Mouse (Mus musculus): ENCODE results near the gene Olfr652. TPM values are rescaled to one million over a fixed set of nuclear protein-coding genes. Genes with fewer than 3 reads are reported as not detected.
A peak's percentile ranks its signal among the peaks of the same experiment; 100 is the strongest.

Olfr652 gene
- total RNA-seq (2017) = not detected in 3 replicates

- no peak for ATAC-seq (replicated peaks; ENCODE audit: insufficient number of reproducible peaks, low FRiP score, low TSS enrichment, poor library complexity, severe bottlenecking)
Observed at GRCm38 (mm10) chr7:104560601-104561000, at the start of gene Olfr652. Gene Olfr652 (plus strand): TSS chr7:104560901.

- ATAC-seq (replicated peaks; ENCODE audit: insufficient number of reproducible peaks, low FRiP score, low TSS enrichment, poor library complexity, severe bottlenecking) = no peak
Observed at GRCm38 (mm10) chr7:104549833-104550232, 10.9 kb upstream of the Olfr652 start, which contains the start of gene Olfr651. Gene Olfr651 (plus strand): TSS chr7:104550133.

- ATAC-seq (replicated peaks; ENCODE audit: insufficient number of reproducible peaks, low FRiP score, low TSS enrichment, poor library complexity, severe bottlenecking) = no peak
Observed at GRCm38 (mm10) chr7:104552700-104553099, 8.0 kb upstream of the Olfr652 start.

- ATAC-seq (replicated peaks; ENCODE audit: insufficient number of reproducible peaks, low FRiP score, low TSS enrichment, poor library complexity, severe bottlenecking) = no peak
Observed at GRCm38 (mm10) chr7:104577014-104577413, 16.3 kb downstream of the Olfr652 start, which contains the start of gene Olfr653. Gene Olfr653 (plus strand): TSS chr7:104577314.

GRCm38 (mm10) chr7:104580846-104581245 lies 20.1 kb downstream of the Olfr652 start:
- no peak for ATAC-seq (replicated peaks; ENCODE audit: insufficient number of reproducible peaks, low FRiP score, low TSS enrichment, poor library complexity, severe bottlenecking)

DNA sequence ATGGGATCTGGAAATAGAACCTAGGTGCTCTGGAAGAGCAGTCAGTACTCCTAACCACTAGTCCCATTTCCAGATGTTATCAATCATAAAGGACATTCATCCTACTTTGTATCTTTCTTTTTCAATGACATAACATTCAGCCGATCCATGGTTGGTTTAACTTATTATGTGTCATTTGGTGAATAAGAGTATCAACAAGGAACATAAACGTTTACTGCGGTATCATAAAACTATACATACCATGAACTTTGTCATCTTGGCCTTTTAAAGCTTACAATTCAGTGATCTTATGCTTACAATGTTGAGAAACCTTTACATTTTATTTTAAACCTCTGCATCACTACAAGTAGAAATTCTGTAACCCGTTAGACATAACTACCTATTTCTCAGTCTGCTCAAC lies 20.7 kb downstream of the Olfr652 start:
- ATAC-seq (replicated peaks; ENCODE audit: insufficient number of reproducible peaks, low FRiP score, low TSS enrichment, poor library complexity, severe bottlenecking) = no peak

- ATAC-seq (replicated peaks; ENCODE audit: insufficient number of reproducible peaks, low FRiP score, low TSS enrichment, poor library complexity, severe bottlenecking) = no peak
Observed at GRCm38 (mm10) chr7:104586725-104587124, 26.0 kb downstream of the Olfr652 start, which contains the start of gene Olfr654. Gene Olfr654 (plus strand): TSS chr7:104587025.

GRCm38 (mm10) chr7:104588274-104588673 lies 27.6 kb downstream of the Olfr652 start:
- ATAC-seq (replicated peaks; ENCODE audit: insufficient number of reproducible peaks, low FRiP score, low TSS enrichment, poor library complexity, severe bottlenecking) = no peak

- ATAC-seq (replicated peaks; ENCODE audit: insufficient number of reproducible peaks, low FRiP score, low TSS enrichment, poor library complexity, severe bottlenecking) = no peak
Observed at GRCm38 (mm10) chr7:104601679-104602078, 41.0 kb downstream of the Olfr652 start, which contains the start of gene Olfr655. Gene Olfr655 (minus strand): TSS chr7:104601779.

- peak; percentile 80 for ATAC-seq (replicated peaks; ENCODE audit: insufficient number of reproducible peaks, low FRiP score, low TSS enrichment, poor library complexity, severe bottlenecking)
Observed at GRCm38 (mm10) chr7:104603173-104603572, 42.5 kb downstream of the Olfr652 start.

DNA sequence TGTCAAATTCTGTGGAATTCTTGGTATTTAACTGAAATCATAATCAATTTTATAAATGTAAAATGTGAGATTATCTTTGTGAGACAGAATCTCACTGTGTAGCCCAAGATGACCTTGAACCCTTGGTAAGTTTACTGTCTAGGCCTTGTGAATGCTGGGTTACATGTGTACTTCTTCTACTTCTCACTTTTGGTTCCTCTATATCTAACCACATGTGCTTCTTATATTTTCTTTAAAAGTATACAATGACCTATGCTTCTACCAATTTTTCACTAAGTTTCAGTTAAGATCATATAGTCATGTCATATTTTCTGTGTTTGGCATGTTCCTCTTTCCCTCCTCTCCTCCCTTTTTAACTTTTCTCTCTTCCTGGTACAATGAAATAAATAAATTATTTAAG lies 44.0 kb downstream of the Olfr652 start:
- no peak; the same call in 1 of the 2 replicates for ATAC-seq (replicated peaks; ENCODE audit: insufficient number of reproducible peaks, low FRiP score, low TSS enrichment, poor library complexity, severe bottlenecking)

- no peak for ATAC-seq (replicated peaks; ENCODE audit: insufficient number of reproducible peaks, low FRiP score, low TSS enrichment, poor library complexity, severe bottlenecking)
Observed at GRCm38 (mm10) chr7:104613655-104614054, 53.0 kb downstream of the Olfr652 start, which contains the start of gene Olfr656. Gene Olfr656 (plus strand): TSS chr7:104613955.

Other genes starting within 250 kb of the Olfr652 start
- 151 to 341 TPM (median 152 TPM) in 3 replicates for gene Trim12a, start 245.4 kb upstream of the Olfr652 start, total RNA-seq (2017)
- 1.6 to 6.2 TPM (median 1.8 TPM) in 3 replicates for gene Trim34b, start 231.4 kb upstream of the Olfr652 start, total RNA-seq (2017)
- gene Trim12c, start 207.5 kb upstream of the Olfr652 start, total RNA-seq (2017) = 38.3 to 79.6 TPM (median 51.5 TPM) in 3 replicates
- 23.5 to 27.5 TPM (median 27.2 TPM) in 3 replicates for gene Trim30b, start 191.0 kb upstream of the Olfr652 start, total RNA-seq (2017)
- gene Trim30c, start 160.1 kb upstream of the Olfr652 start, total RNA-seq (2017) = 0.58 to 1.1 TPM in 2 of 3 replicates, not detected in the other
- gene Trim30a, start 95.7 kb upstream of the Olfr652 start, total RNA-seq (2017) = 50.5 to 91.1 TPM (median 54.1 TPM) in 3 replicates
- gene Trim30d, start 53.1 kb upstream of the Olfr652 start, total RNA-seq (2017) = 26.0 to 47.8 TPM (median 29.6 TPM) in 3 replicates
- gene Olfr651, start 10.8 kb upstream of the Olfr652 start, total RNA-seq (2017) = not detected in 3 replicates
- not detected in 3 replicates for gene Olfr653, start 16.4 kb downstream of the Olfr652 start, total RNA-seq (2017)
- 0.67 TPM in 1 of 3 replicates, not detected in the others for gene Olfr654, start 26.1 kb downstream of the Olfr652 start, total RNA-seq (2017)
- not detected in 3 replicates for gene Olfr655, start 40.9 kb downstream of the Olfr652 start, total RNA-seq (2017)
- gene Olfr656, start 53.1 kb downstream of the Olfr652 start, total RNA-seq (2017) = not detected in 3 replicates
- gene Olfr657, start 63.9 kb downstream of the Olfr652 start, total RNA-seq (2017) = not detected in 3 replicates
- not detected in 3 replicates for gene Olfr658, start 86.4 kb downstream of the Olfr652 start, total RNA-seq (2017)
- gene Olfr659, start 105.9 kb downstream of the Olfr652 start, total RNA-seq (2017) = not detected in 3 replicates
- not detected in 3 replicates for gene Olfr661, start 125.6 kb downstream of the Olfr652 start, total RNA-seq (2017)
- gene Usp17le, start 216.6 kb downstream of the Olfr652 start, total RNA-seq (2017) = not detected in 3 replicates

All from monocyte, adult 5-6 weeks (primary cell).